Mouse (Mus musculus) activated CD4-positive, CD25-positive, alpha-beta regulatory T cell, adult 4 months (primary cell): Measurements from ENCODE around the gene Dtx3l. TPM values are rescaled to one million over a fixed set of nuclear protein-coding genes. Genes with fewer than 3 reads are reported as not detected.
"Not testable (repeated sequence)": the region's sequence is repeated elsewhere in the genome, so short reads cannot be mapped to it uniquely, and the experiment has no call there.

Experiments
- ATAC-seq: one replicate; pipeline ENCODE4 v1.8.0; 2017
- polyA plus RNA-seq, 2 experiments: library from polyadenylated mRNA; unstranded; fragments of 100-300 nt; shearing (Covaris generic); gene quantifications; one replicate each; pipeline ENCODE4 v1.2.1; 2017

The Dtx3l gene
- 10 to 100 TPM; 61.6 to 62.8 TPM for polyA plus RNA-seq

DNA sequence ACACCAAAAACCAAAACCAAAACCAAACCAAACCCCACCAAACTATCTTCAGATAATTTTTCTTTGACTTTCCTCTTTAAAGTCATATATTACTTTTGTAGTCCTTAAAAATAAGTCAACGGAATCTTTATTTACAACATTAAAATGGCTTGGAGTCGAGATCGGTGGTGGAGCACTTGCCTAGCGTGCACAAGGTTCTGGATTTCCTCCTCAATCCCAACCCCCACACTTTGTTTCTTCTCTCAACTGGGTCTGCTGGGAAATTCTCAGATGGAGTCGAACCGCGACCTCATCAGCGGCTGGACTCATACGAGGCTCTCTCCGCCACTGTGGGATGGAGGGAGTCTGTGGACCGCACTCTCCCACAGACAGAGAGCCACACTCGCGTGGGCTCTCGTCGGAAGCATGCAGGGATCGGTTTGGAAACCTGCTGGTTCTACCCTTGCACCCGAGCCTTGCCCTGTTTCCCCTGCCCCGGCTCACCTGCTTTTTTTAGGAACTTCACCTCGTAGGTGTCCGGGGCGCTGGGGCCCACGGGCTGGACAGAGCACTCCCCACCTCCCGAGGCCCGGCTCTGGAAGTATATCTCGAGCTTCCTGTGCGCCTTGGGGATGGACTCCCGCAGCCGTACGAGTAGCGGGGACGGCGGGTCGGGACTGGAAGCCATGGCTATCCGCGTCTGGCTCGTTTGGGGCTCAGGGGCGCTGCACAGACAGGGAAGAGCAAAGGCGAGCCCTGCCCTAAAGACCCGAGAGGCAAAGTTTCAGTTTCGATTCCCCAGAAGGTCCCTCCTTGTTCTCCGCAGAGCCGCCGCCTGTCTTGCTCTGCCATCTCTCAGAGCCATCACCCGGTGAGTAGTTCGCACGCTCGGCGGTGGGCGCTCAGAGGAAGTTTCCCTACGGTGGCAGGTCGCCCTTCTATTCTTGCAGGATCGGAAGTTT lies at the start of gene Dtx3l, which contains the start of gene Parp9:
Dtx3l (minus strand) TSS at position 941 of the 941 bp plus-strand sequence.
Parp9 (plus strand) TSS at position 260 of the 941 bp plus-strand sequence.
- peak; percentile 81 for ATAC-seq

DNA sequence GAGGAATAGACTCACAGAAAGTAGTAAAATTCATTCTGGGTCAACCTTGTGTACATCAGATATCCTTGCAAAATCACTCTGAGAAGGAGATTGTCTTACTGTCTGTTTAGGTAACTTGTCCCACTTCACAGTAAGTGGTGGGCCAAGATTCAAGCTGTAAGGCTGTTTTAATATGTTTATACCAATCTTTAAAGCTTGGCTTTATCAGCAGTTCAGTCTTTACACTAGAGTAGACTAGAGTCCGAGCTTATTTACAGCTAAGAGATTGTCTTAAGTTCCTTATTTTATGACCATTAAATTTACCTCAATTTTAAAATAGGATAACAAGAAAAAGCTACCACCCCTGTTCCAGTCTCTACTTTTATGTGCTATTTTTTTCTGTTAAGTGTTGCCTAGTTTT lies 49.0 kb upstream of the Dtx3l start:
- no peak for ATAC-seq

DNA sequence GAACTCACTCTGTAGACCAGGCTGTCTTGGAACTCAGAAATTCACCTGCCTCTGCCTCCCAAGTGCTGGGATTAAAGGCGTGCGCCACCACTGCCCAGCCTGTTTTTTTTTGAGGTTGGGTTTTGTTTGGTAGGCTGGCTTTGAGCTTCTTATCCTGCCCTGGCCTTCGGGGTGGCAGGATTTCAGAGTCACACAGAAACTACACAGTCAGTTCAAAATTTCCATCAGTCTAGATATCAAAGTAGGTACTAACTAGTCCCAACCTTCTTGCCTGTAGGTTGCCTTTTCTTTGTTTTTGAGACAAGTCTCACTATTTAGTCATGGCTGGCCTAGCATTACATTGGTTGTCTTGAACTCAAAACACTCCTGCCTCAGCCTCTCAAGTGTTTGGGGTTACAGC lies 45.5 kb upstream of the Dtx3l start:
- no peak for ATAC-seq

DNA sequence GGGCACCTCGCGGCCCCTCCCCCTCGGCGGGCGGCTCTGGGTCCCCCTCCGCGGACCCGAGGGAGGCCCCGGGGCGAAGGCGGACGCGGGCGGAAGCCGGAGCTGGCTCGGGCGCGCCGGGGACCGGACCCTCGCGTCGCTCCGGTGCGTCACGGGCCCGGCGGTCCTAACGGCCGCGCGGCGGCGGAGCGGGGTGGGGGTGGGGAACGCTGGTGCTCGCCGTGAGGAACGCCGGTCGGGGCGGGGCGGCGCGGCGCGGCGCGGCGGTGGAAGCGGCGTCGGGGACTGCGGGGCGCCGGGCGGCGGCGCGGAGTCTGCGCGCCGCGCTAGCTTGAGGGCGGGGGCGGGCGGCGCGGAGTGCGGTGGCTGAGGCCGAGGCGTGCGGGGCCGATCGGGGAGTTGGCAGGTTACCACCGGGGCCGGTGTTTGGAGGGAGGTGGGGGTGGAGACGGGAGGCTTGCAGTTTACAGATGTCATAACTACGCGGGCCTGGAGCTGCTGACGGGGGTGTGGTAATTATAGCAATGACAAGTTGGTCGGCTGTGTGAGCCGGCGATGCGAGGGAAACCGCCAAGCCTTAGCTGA lies 44.7 kb upstream of the Dtx3l start:
- peak; percentile 49 for ATAC-seq

DNA sequence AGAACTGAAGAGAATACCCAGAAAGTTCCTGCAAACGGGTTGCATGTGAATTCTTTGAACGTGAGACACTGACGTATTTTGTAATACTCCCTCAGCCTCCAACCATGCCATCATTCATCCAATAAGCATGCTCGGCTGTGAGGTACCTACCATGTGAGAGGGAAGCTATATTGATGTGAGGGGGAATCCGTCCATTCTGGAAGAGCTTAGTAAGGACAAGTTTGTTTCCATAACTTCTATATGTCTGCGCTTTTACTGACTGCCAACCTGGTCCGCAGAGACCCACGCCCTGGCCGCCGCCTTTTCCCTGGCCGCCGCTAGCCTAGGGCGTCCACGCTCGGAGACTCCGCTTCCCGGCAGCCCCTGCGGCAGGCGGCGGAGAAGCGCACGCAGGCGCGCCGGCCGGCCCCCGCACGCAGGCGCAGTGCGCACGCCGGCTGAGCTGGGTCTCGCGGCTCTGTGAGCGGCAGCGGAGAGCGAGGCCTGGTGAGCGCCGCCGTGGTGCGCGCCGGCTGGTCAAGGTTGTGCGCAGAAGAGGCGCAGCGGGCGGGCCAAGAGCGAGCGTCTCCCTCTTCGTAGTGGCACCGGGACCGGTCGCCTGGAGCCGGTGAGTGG lies 44.1 kb upstream of the Dtx3l start:
- ATAC-seq = peak; percentile 82

DNA sequence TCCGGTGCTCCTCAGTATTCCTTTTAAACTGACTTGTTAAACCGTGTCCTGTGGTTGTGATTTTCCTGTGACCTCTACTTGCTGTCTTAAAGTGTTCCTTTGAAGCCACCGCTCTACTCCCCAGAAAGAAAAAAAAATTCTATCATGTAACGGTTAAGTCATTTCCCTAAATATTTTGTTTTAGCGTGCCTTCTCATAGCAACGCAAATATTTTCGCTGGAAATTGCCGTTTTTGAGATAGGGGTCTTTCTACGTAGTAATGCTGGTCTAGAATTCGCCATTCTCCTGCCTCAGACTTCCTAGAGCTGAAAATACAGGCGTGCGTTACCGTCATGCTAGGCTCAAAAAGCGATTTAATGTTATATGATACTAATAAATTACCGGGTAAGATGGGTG lies 43.6 kb upstream of the Dtx3l start:
- ATAC-seq = peak; percentile 0

DNA sequence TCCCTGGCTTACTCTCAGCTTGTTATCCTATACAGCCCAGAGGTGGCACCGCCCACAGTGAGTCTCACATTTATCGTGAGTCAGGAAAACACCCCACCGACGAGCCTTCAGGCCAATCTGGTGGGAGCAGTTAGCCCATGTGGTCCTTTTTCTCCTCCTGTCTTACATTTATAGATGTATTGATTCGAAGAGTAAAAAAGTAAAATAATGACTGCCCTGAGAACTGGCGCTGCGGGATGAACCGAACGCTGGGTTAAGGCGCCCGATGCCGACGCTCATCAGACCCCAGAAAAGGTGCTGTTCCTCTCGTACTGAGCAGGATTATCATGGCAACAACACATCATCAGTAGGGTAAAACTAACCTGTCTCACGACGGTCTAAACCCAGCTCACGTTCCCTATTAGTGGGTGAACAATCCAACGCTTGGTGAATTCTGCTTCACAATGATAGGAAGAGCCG lies 42.4 kb upstream of the Dtx3l start:
- ATAC-seq = peak; percentile 53

DNA sequence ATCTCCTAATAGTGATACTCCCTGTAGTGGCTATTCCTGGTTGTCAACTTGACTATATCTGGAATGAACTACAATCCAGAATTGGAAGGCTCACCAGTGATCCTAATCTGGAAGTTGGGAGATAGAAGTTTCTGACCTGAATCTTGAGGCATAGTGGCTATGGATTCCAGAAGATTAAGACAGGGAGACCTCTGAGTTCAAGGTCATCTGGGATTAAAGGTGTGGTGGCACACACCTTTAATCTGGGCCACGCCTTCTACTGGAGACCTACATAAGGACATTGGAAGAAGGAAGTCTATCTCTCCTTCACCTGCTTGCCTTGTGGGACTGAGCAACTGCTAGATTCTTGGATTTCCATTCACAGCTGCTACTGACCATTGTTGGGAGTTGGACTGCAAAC lies 39.5 kb upstream of the Dtx3l start, which contains the start of gene Kpna1:
Kpna1 (plus strand) TSS at position 301 of the 400 bp plus-strand sequence.
- ATAC-seq = not testable (repeated sequence)

DNA sequence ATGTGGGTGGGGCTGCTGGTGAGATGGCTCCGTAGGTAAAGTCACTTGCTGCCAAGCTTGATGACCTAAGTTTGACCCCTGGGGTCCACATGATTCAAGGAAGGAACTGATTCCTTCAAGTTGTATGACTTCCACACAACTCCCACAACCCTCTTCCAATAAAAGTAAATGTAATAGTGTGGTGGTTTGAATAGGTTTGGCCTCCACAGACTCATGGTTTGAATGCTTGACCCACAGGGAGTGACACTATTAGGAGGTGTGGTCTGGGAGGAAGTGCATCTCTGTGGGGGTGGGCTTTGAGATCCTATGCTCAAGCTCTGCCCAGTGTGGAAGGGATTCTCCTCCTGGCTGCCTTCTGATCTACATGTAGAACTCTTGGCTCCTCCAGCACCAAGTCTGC lies 35.1 kb upstream of the Dtx3l start:
- no peak for ATAC-seq

DNA sequence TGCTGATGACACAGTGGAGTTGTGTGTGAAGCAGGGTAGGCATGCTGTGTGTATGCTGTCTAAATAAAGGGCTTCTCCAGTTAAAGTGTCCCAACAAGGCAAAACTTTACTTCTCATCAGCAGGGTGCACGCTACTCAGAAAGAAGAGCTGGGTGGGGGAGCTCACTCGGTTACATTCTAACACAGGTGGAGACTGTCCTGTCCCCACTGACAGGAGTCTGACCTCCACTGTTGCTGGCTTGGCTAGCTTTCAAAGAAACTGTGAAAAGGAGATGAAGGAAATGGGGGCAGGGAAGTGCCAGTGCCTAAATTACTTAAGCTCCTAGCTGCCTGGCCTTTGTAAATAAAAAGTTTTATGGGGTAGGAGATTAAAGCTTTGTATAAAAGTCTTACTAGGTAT lies 29.2 kb upstream of the Dtx3l start:
- no peak for ATAC-seq

DNA sequence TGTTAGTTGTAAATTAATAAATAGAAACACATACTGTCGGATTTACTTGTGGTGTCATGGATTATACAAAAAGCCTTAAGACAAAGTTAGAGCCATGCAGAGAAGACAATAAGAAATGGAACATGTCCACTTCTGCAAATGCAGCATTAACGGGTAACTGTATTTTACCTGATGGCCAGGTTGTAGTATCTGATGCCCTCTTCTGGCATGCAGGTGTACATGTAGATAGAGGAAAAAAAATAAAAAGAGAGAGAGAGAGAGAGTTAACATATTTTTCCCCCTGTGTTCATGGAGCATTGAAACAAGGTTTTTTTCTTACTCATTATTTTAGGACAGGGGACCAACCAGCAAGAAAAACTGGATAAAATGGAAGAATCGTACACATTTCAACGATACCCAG lies 28.4 kb upstream of the Dtx3l start:
- ATAC-seq = no peak

DNA sequence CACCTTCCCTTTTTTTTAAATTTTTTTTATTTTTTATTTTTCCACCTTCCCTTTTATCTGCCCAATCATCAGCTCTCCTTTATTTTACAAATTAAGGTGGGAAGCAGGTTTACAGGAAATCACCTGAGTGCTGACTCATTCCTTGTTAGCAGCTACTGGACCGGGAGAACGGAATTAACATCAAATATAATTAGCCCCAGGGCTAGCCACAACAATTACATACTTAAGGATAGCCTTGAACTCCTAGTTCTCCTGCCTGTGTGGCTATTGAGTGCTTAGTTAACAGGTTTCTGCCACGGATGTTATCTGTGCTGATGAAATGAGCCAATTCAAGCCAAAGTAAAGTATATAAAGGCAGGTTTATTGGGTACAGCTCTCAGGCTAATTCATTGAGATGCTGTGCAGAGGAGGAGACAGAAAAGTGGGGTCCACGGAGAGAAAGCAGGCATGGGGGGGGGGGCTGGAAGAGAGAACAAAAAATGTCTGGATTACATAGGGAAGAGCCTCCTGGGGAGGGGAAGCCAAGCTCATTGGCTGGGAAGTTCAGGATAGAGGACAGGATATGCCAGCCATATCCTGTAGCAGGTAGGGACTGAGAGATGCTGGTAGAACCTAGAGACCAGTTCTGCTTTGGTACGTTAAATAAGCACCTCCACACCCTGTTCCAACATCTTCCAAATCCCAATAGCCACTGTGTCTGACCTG lies 27.6 kb upstream of the Dtx3l start:
- no peak for ATAC-seq

DNA sequence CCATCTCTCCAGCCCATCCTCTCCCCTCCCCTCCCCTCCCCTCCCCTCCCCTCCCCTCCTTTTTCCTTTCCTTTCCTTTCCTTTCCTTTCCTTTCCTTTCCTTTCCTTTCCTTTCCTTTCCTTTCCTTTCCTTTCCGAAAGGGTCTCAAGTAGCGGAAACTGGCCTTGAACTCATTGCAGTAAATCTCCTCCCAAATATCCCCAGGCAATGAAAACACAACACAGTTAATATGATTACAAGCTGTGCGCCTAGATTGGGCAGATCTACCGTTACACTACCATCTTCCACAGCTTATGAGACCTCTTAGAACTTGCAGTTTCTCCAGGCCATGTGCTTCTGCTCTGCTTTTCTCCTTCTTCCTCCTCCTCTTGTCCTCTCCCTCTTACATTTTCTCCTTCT lies 27.0 kb upstream of the Dtx3l start:
- not testable (repeated sequence) for ATAC-seq

DNA sequence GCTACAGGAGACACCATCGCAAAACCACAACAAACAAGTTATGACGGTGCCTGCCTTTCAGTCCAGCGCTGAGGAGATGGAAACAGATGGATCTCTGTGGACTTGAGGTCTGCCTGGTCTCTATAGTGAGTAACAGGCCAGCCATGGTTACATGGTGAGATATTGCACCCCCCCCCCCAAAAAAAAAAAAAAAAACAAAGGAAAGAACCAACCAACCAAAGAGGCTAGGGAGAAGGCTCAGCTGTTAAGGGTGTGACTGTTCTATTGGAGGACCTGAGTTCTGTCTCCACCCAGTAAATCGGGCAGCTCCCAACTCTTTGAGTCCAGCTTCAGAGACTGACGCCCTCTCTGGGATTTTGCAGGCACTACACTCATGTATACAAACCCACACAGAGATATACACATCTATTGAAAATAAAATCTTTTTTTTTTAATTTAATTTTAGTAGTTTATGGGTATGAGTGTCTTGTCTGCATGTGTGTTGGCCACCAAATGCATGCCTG lies 13.7 kb upstream of the Dtx3l start:
- ATAC-seq = no peak

DNA sequence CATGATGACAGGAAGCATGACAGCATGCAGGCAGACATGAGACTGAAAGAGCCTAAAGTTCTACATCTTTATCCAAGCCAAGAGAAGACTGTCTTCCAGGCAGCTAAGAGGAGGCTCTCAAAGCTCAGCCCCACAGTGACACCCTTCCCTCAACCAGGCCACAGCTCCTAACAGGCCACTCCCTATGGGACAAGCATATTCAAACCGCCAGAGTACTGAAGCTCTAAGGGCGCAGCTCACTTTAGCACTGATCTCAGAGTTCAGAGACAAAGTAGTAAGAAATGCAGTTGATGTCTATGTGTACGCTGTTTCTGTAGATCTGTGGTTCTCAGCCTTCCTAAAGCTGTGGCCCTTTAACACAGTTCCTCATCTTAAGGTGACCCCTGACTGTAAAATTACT lies 12.3 kb upstream of the Dtx3l start:
- ATAC-seq = no peak

DNA sequence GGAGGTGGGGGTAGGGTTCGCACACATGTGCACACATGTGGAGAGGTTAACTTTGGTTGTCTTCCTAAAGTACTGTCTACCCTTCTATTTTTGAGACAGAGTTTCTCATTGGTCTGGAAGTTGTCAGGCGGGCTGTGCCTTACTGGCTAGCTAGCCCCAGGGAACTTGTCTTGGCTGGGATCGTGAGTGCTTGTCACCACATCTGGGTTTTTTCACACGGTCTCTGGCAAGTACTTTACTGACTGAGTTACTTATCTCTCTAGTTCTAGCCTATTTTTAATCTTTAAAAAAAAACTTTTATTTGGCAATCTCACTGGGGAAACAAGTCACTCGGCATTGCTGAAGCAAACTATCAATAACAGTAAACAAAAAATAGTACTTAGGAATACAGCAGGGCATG lies 10.3 kb upstream of the Dtx3l start:
- ATAC-seq = no peak

DNA sequence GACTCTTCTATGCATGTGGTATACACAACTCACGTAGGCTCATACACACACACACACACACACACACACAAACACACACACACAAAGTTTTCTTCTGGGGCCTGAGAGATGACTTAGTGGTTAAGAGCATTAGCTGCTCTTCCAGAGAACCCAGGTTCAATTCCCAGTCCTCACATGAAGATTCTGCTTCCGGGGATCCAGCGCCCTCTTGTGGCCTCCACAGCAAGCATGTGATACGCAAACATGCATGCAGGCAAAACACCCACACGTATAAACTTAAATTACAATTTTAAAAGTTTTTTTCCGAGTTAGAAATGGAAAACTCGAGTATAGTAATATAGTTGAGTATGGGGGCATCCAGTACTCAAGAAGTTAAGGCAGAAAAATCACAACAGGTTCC lies 2.4 kb upstream of the Dtx3l start:
- ATAC-seq = no peak

DNA sequence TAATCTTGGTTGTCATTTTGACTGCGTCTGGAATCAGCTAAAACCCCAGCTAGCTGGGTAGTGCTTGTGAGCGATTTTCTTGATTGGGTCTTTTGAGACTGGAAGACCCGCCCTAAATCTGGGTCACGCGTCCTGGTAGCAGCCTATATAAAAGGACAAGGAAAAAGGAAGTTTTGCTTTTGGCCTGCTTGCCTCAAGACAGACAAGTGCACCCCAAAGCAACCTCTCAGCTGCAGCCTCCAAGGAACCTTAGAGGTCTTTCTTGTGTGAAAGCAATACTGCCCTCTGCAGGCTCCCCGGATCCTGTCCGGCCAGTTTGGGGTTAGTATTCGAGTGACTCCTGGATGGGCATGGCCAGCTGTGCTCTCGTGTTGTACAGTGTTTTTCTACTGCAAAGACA lies 739 bp upstream of the Dtx3l start:
- peak; percentile 81 for ATAC-seq

DNA sequence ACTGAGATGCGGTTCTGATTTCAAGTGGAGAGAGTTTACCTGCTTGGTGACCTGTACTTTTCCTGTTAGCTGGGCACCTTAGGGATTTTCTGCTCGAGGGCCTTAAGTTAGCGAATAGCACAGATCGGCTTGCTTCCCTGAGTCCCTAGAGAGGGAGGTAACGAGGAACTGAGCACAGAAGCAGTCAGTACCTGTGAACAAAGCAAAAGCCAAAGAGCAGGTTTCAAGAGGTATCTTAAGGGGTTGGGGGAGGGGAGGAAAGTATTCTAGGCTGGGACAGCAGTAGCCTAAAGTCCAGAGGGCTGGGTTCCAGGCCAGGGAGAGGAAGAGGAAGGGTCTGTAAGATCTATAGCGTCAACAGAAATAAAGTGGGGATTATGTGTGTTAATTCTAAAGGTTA lies 310 bp upstream of the Dtx3l start:
- peak; percentile 3 for ATAC-seq

DNA sequence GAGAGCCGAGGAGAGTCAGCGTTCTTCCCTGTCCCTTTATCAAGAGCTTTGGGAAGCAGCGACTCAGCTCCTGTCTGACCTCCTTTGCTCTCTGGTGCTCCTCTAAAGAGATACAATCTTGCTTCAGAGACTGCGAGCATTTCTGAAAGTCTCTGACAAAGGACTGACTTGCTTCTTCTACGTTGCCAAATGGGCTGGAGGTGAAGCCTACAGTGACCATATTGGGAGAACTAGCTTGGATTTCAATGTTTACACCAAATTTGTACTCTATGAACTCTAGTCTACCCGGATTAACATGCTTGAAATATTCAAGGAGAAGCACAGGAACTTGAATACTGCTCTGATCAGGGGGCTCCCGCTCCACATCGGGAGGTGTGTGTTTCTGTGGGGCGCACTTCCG lies 5.8 kb downstream of the Dtx3l start:
- ATAC-seq = no peak

DNA sequence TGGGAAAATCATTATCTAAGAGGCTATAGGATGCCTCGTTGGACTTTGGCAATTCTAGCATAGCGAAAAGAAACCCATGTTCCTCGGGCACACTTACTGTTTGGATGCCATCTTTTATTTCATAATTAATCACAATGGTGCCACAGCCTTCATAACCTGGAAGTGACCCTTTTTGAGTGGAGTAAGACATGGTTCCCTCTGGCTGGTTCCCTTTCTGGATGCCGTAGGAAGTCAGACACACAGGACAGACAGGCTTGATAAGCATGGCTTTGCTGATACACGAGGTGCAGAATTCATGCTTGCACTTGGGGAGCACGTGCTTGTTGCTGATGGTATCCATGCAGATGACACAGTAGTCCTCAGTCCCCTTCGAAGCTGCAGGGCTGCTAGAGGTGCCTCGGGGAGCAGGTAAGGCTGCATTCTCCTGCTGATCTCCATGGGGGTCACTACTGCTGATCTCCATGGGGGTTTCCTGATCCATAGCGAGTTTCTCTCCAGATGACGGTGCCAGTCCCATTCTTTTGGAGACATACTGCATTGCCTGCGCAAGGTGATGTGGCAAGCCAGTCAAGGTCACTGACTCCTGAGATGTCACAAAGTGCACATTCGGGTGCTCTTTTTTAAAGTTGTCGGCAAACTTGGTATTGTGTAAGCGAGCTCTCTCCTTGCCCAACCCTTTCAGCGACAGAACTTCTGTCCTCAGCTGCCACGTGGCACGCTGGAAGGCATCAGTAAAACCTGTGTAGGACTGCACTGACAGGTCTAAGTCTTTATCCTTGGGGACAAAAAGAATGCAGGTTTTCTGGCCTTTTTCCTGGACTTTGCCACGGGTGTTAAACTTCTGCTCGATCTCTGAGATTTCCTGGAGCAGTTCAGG lies 6.5 kb downstream of the Dtx3l start:
- no peak for ATAC-seq

DNA sequence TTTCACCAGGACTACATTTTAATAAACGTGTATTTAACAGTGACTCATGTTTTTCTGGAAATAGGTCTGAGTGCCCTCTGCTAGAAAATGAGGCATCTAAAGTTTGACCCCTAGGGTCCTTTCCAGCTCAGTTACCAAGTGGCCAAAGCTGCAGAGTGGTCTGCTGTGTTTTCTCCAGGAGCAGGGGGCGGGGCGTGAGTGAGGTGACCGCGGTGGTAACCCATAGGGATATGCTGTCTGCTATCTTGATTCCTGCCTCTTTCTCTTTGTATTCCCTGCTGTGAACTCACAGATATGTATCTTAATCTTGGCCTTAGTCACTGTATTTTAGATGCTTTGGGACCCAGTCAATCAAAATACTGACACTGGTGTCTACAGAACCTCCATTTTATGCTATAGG lies 14.6 kb downstream of the Dtx3l start:
- no peak for ATAC-seq
